Mouse (Mus musculus) frontal cortex, adult 2 months (tissue): Measurements from ENCODE around the gene Tex46. TPM values are rescaled to one million over a fixed set of nuclear protein-coding genes. Genes with fewer than 3 reads are reported as not detected.

Source experiments
- polyA plus RNA-seq: library from polyadenylated mRNA; depleted of rRNA; stranded (reverse); fragments of >200 nt; gene quantifications from 2 replicates; pipeline ENCODE4 v1.2.3, GENCODE M21; 2012; rRNA removed

Tex46 gene
- polyA plus RNA-seq, 1 experiment, result not detected

Other genes with a start within 250 kb of the Tex46 start
- gene Htr1d, start 186.9 kb upstream of the Tex46 start, polyA plus RNA-seq, result 2.5 and 3.4 TPM in 2 replicates
- gene 6030445D17Rik, start 148.2 kb upstream of the Tex46 start, polyA plus RNA-seq, result 0.34 and 0.36 TPM in 2 replicates
- gene Luzp1, start 140.7 kb upstream of the Tex46 start, polyA plus RNA-seq, result 21.6 and 21.9 TPM in 2 replicates
- gene Kdm1a, start 7.7 kb upstream of the Tex46 start, polyA plus RNA-seq, result 69.2 and 76.0 TPM in 2 replicates
- gene Lactbl1, start 12.2 kb downstream of the Tex46 start, polyA plus RNA-seq, result 0.08 and 0.12 TPM in 2 replicates
- 7.3 and 8.9 TPM in 2 replicates for gene Ephb2, start 225.6 kb downstream of the Tex46 start, polyA plus RNA-seq